Mouse (Mus musculus) G1E-ER4 (cell line): ENCODE measurements around the gene Gm28308. TPM values are rescaled to one million over a fixed set of nuclear protein-coding genes. Genes with fewer than 3 reads are reported as not detected.

Experiments
- GATA1 ChIP-seq: IDR thresholded peaks from one replicate; pipeline ENCODE4 v1.8.0; 2012; ENCODE audit warnings: low read length, inconsistent platforms
- polyA plus RNA-seq: library from polyadenylated mRNA; stranded (reverse); fragments of >175 nt; gene quantifications from 2 replicates; pipeline ENCODE4 v1.2.3, GENCODE M21; 2012

Gene Gm28308
- polyA plus RNA-seq, 1 experiment = not detected

- TF ChIP-seq GATA1 = no peak
These were observed 89.5 kb downstream of the Gm28308 start for GRCm38 (mm10) chr6:52123673-52124072.

GRCm38 (mm10) chr6:52121173-52121572 lies 92.0 kb downstream of the Gm28308 start:
- TF ChIP-seq GATA1 = no peak

GRCm38 (mm10) chr6:52118903-52119635 lies 94.1 kb downstream of the Gm28308 start:
- TF ChIP-seq GATA1 = no peak

GRCm38 (mm10) chr6:52115899-52116298 lies 97.2 kb downstream of the Gm28308 start:
- TF ChIP-seq GATA1 = no peak

Other genes starting within 250 kb of the Gm28308 start
- gene Skap2, start 200.8 kb downstream of the Gm28308 start, polyA plus RNA-seq = 2.6 and 2.9 TPM in 2 replicates
- gene Hoxa1, start 55.0 kb downstream of the Gm28308 start, polyA plus RNA-seq = not detected in 2 replicates
- gene Hoxa2, start 48.5 kb downstream of the Gm28308 start, polyA plus RNA-seq = not detected in 2 replicates
- gene 5730596B20Rik, start 35.8 kb downstream of the Gm28308 start, polyA plus RNA-seq = not detected in 2 replicates
- gene Hoxa4, start 21.6 kb downstream of the Gm28308 start, polyA plus RNA-seq = not detected in 2 replicates
- gene Hoxa5, start 8.8 kb downstream of the Gm28308 start, polyA plus RNA-seq = not detected in 2 replicates
- not detected in 2 replicates for gene Hoxa6, start 4.6 kb downstream of the Gm28308 start, polyA plus RNA-seq
- not detected in 2 replicates for gene Hoxa3, start within 50 bp of the Gm28308 start, polyA plus RNA-seq
- gene Hoxa7, start 8.5 kb upstream of the Gm28308 start, polyA plus RNA-seq = not detected in 2 replicates
- not detected in 2 replicates for gene Hoxa9, start 17.8 kb upstream of the Gm28308 start, polyA plus RNA-seq
- not detected in 2 replicates for gene Hoxa10, start 27.5 kb upstream of the Gm28308 start, polyA plus RNA-seq
- gene Hoxa11, start 32.5 kb upstream of the Gm28308 start, polyA plus RNA-seq = not detected in 2 replicates
- not detected in 2 replicates for gene Hoxa13, start 47.5 kb upstream of the Gm28308 start, polyA plus RNA-seq
- gene Evx1, start 100.2 kb upstream of the Gm28308 start, polyA plus RNA-seq = not detected in 2 replicates